Mouse (Mus musculus): Measurements from ENCODE around the gene Pitpnm2. TPM values are rescaled to one million over a fixed set of nuclear protein-coding genes. Genes with fewer than 3 reads are reported as not detected.

The Pitpnm2 gene
- total and polyA plus RNA-seq, 2 experiments: 10.6 to 30.3 TPM

DNA sequence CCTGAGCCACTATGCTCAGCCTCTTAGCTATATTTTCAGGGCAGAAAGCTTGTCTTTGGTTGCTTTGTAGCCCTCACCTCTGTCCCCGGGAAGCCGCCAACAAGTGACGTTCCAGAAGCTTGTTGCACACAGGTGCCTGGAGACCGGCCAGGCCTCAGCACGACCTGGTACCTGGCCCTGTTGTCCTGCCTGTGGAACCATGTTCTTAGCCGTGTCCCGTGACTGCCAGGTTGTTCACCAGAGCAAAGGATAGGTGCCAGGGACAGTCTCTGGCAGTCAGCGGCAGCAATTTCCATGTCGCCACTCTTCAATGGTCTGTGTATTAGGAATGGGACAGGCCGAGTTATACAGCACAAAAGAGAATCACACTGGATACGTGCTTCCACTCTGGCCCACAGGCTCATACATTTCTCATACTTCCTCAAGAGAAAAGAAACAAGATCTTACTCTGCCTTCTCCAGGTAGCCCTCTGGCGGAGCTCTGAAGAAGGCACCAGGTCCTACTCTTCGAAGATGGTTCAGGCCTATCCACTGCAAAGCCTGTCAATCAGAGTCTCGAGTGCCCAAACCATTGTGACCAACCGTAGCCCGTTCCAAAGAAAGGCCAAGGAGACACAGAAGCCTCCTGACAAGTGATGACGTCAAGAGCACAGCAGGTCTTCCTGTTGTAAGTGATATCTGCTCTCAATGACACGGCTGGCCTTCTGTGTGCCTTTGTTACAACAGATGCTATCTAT, 39.1 kb downstream of the Pitpnm2 start:
- Histone ChIP-seq H3K9ac (ENCODE audit: low read depth, low read length) (peak overlapping the region; percentile 11; the same call in 1 of the 2 replicates), H3K27ac (replicated peaks; ENCODE audit: insufficient read depth, low read depth, low read length) (peak overlapping the region; percentile 77), H3K27me3 (ENCODE audit: control insufficient read depth, insufficient read depth, low read length) (no peaks in the 10 kb centered on the region), H3K36me3 (ENCODE audit: control insufficient read depth, insufficient read depth, low read length) (no peaks in the 10 kb centered on the region), H3K4me3 (ENCODE audit: insufficient read depth, low read depth, low read length) (no peak overlapping the region), H3K79me2 (ENCODE audit: control insufficient read depth, insufficient read depth, low read length) (peaks cover 8% of the 10 kb centered on the region; the same call in 1 of the 2 replicates), H3K4me1 (ENCODE audit: control insufficient read depth, insufficient read depth, low read length) (peaks cover 19% of the 10 kb centered on the region)
- WGBS: 38% methylated on average over 18 of the region's 18 CpGs
- TF ChIP-seq CTCF (IDR thresholded peaks at IDR 0.05; ENCODE audit: low read depth, low read length) (no peak), POLR2A (IDR thresholded peaks at IDR 0.05; ENCODE audit: extremely low read depth, insufficient read depth, low read length) (no peak)
- DNase-seq (ENCODE audit: extremely low read depth, low read depth, low spot score): peak; percentile 98

DNA sequence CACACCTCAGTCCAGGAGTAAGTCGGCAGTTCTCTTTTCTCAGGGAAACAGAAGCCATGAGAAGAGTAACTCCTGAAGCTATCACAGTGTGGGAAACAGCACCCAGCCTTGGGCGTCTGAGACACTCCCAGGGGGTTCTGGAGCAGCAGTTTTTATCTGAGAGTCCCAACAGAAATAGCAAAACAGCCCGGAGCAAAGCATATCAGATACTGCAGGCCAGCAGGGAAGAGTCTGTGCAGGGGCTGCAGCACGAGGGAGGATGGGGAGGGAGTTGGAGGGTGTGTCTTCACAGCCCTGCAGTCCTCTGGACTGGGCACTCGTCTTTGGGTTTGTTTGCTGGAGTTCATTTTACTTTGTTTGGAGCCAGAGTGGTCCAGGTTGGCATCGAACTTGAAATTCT, 39.7 kb downstream of the Pitpnm2 start:
- Histone ChIP-seq H3K4me1 (ENCODE audit: control insufficient read depth, insufficient read depth, low read length) (peaks cover 19% of the 10 kb centered on the region), H3K36me3 (ENCODE audit: control insufficient read depth, insufficient read depth, low read length) (no peaks in the 10 kb centered on the region), H3K4me3 (ENCODE audit: insufficient read depth, low read depth, low read length) (no peak overlapping the region), H3K9ac (ENCODE audit: low read depth, low read length) (peak overlapping the region; percentile 11; the same call in 1 of the 2 replicates), H3K27me3 (ENCODE audit: control insufficient read depth, insufficient read depth, low read length) (no peaks in the 10 kb centered on the region), H3K27ac (replicated peaks; ENCODE audit: insufficient read depth, low read depth, low read length) (peak overlapping the region; percentile 70), H3K79me2 (ENCODE audit: control insufficient read depth, insufficient read depth, low read length) (peaks cover 8% of the 10 kb centered on the region; the same call in 1 of the 2 replicates)
- no peak for DNase-seq (ENCODE audit: extremely low read depth, low read depth, low spot score)
- no peak for TF ChIP-seq CTCF (IDR thresholded peaks at IDR 0.05; ENCODE audit: low read depth, low read length)
- no peak for TF ChIP-seq POLR2A (IDR thresholded peaks at IDR 0.05; ENCODE audit: extremely low read depth, insufficient read depth, low read length)
- WGBS: 40% methylated on average over 6 of the region's 6 CpGs

DNA sequence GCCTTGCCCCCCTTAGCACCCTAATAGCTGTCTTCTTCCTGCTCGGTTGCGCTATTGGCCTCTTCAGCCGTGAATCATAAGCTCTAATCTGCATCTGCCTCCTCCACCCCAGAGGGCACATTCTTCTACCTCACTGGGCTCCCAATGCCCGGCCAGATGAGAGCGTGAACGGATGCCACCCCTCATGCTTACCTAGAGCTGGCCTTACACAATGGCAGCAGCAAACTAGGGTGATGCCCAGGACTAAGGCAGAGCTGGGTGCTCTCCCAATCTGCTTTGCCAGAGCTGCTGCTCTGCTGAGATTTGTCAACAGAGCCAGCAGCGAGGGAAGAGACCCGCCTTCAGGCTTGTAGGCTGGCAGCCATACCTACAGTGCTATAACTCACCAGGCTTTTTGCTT, 41.5 kb downstream of the Pitpnm2 start:
- H3K9ac ChIP-seq (ENCODE audit: low read depth, low read length): no peak overlapping the region
- no peaks in the 10 kb centered on the region for H3K36me3 ChIP-seq (ENCODE audit: control insufficient read depth, insufficient read depth, low read length)
- no peaks in the 10 kb centered on the region for H3K27me3 ChIP-seq (ENCODE audit: control insufficient read depth, insufficient read depth, low read length)
- TF ChIP-seq CTCF (IDR thresholded peaks at IDR 0.05; ENCODE audit: low read depth, low read length): no peak
- TF ChIP-seq POLR2A (IDR thresholded peaks at IDR 0.05; ENCODE audit: extremely low read depth, insufficient read depth, low read length): no peak
- H3K79me2 ChIP-seq (ENCODE audit: control insufficient read depth, insufficient read depth, low read length): peaks cover 8% of the 10 kb centered on the region; the same call in 1 of the 2 replicates
- no peak for DNase-seq (ENCODE audit: extremely low read depth, low read depth, low spot score)
- no peak overlapping the region for H3K27ac ChIP-seq (replicated peaks; ENCODE audit: insufficient read depth, low read depth, low read length)
- peaks cover 26% of the 10 kb centered on the region for H3K4me1 ChIP-seq (ENCODE audit: control insufficient read depth, insufficient read depth, low read length)
- 68% methylated on average over 8 of the region's 8 CpGs for WGBS
- H3K4me3 ChIP-seq (ENCODE audit: insufficient read depth, low read depth, low read length): no peak overlapping the region

DNA sequence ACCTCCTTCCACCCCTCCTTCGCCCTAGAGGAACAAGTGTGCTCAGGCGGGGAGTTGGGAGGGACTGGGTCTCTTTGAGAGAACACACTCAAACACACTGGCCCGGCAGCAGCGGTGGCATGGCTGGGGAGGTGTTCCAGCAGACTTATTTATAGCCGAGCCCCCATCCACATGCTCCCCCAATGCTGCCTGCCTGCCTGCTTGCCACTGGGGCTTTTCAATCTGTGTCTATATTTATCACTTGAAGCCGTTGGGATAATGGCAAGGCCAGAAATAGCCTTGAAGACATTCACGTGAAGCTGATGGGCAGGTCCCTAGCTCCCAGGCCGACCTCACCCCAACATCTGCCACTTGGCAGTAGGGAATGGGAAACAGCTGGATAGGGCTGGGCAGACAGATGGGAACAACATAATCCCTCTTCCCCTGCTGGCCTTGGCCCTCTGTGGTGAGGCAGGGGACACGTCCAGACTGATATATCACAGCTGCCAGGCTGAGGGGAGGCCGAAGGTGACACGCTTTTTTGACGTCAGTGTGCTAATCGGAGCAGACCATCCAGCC, 43.0 kb downstream of the Pitpnm2 start:
- no peaks in the 10 kb centered on the region for H3K27me3 ChIP-seq (ENCODE audit: control insufficient read depth, insufficient read depth, low read length)
- H3K36me3 ChIP-seq (ENCODE audit: control insufficient read depth, insufficient read depth, low read length): no peaks in the 10 kb centered on the region
- H3K4me3 ChIP-seq (ENCODE audit: insufficient read depth, low read depth, low read length): no peak overlapping the region
- H3K4me1 ChIP-seq (ENCODE audit: control insufficient read depth, insufficient read depth, low read length): peaks cover 28% of the 10 kb centered on the region
- H3K27ac ChIP-seq (replicated peaks; ENCODE audit: insufficient read depth, low read depth, low read length): no peak overlapping the region
- WGBS: 81% methylated on average over 13 of the region's 13 CpGs
- H3K9ac ChIP-seq (ENCODE audit: low read depth, low read length): no peak overlapping the region
- no peak for DNase-seq (ENCODE audit: extremely low read depth, low read depth, low spot score)
- TF ChIP-seq CTCF (IDR thresholded peaks at IDR 0.05; ENCODE audit: low read depth, low read length) (no peak), POLR2A (IDR thresholded peaks at IDR 0.05; ENCODE audit: extremely low read depth, insufficient read depth, low read length) (no peak)
- H3K79me2 ChIP-seq (ENCODE audit: control insufficient read depth, insufficient read depth, low read length): peaks cover 11% of the 10 kb centered on the region; the same call in 1 of the 2 replicates

DNA sequence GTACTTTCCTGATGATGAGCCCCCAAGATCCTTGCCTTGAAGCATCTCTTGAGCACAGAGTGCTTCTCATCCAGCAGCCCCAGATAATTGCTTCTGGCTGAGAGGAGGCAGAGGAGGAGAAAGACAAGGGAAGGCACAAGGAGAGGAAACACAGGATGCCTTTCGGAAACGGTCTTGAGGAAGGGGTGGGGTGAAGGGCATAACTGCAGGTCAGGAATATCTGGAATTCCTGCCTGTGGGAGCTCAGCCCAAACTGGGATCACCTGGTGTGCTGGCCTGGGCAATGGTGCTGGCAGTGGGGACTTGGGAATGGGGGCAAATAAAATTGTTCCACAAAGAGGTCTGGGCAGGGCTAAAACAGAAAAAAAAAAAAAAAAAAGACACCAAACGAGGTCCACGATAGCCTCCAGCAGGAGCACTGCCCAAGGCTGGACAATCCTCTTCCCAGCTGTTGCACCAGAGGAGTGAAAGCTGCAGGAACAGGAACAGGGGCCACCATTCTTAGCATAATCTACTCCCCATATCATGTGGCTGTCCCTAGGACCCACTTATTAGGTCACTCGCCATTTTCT, 43.7 kb downstream of the Pitpnm2 start:
- Histone ChIP-seq H3K27ac (replicated peaks; ENCODE audit: insufficient read depth, low read depth, low read length) (no peak overlapping the region), H3K27me3 (ENCODE audit: control insufficient read depth, insufficient read depth, low read length) (no peaks in the 10 kb centered on the region), H3K4me3 (ENCODE audit: insufficient read depth, low read depth, low read length) (no peak overlapping the region), H3K36me3 (ENCODE audit: control insufficient read depth, insufficient read depth, low read length) (no peaks in the 10 kb centered on the region), H3K9ac (ENCODE audit: low read depth, low read length) (no peak overlapping the region), H3K79me2 (ENCODE audit: control insufficient read depth, insufficient read depth, low read length) (peaks cover 11% of the 10 kb centered on the region; the same call in 1 of the 2 replicates), H3K4me1 (ENCODE audit: control insufficient read depth, insufficient read depth, low read length) (peaks cover 24% of the 10 kb centered on the region)
- no peak for TF ChIP-seq CTCF (IDR thresholded peaks at IDR 0.05; ENCODE audit: low read depth, low read length)
- TF ChIP-seq POLR2A (IDR thresholded peaks at IDR 0.05; ENCODE audit: extremely low read depth, insufficient read depth, low read length): no peak
- WGBS: 68% methylated on average over 5 of the region's 5 CpGs
- DNase-seq (ENCODE audit: extremely low read depth, low read depth, low spot score): no peak
